Mouse (Mus musculus) CD4-positive naive resting alpha-beta T cell, adult 57 days (primary cell): Measurements from ENCODE around the gene Zmynd15. TPM values are rescaled to one million over a fixed set of nuclear protein-coding genes. Genes with fewer than 3 reads are reported as not detected.

ENCODE experiments used
- total RNA-seq: library from RNA; stranded (reverse); gene quantifications from one replicate; pipeline ENCODE4 v1.2.4, GENCODE M21; 2023

Gene Zmynd15
- 1.1 TPM for total RNA-seq

DNA sequence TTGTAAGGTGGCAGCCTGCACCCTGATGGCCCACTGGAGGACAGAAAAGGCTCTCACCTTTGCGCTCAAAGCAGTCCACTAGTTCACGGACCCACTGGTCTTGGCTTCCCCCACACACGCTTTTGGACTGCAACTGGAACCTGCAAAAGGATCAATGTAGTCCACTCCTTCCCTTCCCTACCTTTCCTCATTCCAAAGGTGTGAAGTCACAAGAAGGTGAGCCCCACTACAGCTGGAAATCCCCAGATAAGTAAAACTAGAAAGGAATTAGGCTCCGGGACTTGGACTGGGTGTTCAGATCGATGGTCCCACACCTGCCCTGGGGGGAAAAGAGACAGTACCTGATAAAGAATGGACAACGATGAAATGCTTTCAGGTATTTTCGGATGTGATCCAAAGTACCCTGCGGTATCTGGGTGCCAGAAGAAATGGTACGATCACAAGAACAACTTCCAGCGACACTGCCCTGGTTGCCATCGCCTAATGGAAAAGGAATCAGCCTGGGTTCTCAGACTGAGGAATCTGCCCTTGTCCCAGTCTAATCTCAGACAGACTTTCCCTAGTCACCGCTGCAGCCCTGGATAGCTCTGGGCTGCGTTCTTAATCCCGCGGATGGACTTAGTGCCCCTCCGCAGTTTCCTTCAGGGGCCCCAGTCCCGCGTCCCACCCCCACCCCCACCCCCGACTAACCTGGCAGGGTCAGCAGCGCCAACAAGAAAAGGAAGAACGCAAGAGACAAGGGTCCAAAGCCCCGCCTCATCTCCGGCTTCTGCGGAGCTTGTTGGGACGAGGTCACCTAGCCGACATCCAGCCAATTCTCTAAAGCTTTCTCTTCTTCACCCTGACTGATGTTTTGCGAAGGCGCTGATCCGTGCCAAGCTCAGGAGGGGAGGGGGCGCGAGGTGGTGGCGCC is at the start of gene Zmynd15:
Gene Zmynd15, plus strand, starts transcription at position 746 of the 913 bp plus-strand sequence.

DNA sequence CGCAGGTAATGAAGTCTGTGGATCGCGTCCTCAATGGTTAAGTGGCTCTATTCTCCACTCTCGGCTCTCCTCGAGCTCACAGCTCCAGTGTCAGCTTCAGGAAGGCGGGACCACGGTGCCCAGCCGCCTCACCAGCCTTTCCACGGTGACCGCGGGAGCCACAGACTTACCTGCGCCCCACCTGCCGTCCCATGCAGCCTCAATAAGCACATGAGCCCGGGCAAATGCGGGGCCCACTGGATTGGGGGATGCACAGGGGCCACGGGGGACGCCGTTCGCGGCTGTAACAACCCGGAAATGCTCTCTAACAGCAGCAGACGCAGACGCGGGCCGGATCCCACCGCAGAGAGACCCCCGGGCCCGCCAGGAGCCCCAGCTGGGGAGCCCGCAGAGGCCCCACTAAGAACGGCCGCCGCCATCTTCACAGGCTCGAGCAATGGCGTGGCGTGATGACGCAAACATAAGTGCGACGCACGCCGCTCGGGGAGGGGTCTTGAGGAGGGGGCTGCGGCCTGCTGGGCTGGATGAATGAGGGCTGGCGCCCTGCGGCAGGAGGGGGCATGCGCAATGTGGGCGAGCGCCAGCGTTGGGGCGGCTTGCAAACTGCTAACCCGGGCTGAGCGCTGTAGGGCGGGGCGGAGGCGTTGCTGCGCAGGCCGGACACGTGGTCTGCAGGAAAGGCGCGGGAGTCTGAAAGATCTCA is 49.5 kb upstream of the Zmynd15 start, which contains the start of gene Pelp1:
Gene Pelp1, minus strand, starts transcription at position 438 of the 703 bp plus-strand sequence.

DNA sequence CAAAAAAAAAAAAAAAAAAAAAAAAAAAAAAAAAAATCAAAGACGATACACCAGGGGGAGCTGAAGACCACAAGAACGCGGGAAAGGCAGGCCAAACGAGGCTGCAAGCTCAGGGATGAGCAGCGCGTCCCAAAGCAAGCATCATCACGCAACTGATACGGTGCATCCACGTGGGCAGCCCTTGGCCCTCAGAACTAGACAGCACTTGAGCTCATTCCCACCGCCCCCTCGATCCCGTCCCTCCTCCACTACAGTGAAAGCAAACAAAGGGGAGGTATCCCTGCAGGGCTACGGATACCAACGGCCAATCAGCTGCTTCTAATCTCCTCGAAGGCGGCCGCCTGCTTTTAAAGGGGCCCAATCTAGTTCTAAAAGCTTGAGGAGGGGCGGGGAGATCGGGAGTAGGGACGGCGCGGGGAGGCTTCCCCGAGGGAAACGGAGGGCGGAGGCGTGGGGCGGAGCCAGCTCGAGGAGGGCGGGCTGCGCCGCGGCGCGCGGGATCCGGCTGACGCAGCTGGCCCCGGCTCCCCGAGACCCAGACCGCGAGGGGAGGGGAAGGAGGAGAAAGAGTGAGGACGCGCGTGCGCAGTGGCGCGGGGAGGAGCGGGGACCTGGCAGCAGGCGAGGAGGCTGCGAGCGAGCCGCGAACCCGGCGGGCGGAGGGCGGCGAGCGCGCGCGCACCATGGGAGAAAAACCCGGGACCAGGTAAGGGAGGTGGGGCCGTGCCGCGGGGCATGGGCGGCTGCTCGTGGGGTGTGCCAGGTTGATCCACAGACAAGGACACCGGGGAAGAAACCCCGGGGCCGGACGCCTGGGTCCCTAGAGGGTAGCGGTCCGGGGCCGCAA is 27.0 kb upstream of the Zmynd15 start, which contains the start of gene Arrb2:
Gene Arrb2, plus strand, starts transcription at position 588 of the 847 bp plus-strand sequence.

DNA sequence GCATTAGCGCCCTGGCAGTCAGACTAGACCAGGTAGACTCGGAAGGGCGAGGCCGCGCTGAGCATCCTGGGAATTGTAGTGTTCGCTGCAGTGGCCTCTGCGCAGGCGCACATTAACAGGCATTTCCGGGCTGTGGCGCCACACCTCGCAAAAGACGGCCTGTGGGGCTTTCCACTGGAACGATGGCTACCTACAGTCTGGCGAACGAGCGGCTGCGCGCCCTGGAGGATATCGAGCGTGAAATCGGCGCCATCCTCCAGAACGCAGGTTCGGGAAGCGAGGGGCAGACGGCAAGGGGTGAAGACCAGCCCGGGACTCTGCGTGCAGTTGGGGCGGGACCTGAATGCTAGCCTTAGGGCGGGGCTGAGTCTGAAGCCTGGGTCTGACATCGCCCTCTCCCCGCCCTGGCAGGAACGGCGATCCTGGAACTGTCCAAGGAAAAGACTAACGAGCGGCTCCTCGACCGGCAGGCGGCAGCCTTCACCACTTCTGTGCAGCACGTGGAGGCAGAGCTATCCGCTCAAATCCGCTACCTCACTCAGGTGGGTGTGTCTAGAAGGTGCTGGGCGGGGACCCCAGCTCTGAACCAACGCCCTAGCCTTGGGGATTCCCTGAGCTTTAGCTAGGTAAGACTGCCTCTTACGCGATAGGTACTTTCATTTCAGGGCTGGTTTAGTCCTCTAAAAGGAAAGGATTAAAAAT is 7.3 kb upstream of the Zmynd15 start, which contains the start of gene Med11:
Gene Med11, plus strand, starts transcription at position 123 of the 702 bp plus-strand sequence.

DNA sequence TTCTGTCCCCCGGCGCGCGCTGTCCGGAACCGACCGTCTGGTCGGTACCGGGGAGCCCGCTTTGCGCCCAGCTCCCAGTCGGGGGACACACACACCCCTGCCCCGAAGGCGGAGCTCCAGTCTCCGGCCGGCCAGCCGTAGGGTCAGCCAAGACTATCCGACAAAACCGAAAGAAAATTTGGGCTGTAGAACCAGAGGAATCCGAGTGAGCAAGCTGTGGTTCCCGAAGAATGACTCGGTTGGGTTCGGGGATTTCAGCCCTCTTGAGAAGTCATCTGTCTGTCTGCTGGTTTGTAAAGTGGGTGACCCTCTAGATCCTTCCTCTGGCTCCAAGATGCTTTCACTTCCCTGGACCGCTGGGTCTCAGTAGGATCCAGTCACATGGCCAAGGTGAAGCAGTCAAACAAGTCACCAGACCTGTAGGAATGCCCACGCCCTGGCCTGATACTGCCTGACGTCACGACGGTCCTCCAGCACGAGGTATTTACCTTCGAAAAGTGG is 418 bp downstream of the Zmynd15 start, which contains the start of gene Cxcl16:
Gene Cxcl16, minus strand, starts transcription at position 384 of the 501 bp plus-strand sequence.

DNA sequence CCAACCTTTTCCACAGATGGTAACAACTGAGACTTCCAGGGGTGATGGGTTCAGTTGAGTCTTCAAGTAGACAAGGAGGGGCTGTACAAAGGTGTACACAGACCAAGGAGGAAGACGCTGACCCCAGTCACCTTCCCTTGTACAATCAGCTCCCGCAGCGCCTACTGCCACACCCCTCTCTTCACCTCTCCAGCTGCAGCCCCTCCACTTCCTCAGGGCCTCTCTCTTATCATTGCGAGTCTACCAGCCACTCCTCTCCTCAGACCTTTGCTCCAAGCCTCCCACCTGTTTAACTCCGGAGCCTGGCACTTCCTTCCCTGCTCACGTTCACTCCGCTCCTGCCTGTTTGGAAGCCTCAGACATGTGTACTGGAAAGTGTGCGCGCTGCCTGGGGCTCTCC is 45.7 kb downstream of the Zmynd15 start, which contains the start of gene Tm4sf5:
Gene Tm4sf5, plus strand, starts transcription at position 275 of the 400 bp plus-strand sequence.

DNA sequence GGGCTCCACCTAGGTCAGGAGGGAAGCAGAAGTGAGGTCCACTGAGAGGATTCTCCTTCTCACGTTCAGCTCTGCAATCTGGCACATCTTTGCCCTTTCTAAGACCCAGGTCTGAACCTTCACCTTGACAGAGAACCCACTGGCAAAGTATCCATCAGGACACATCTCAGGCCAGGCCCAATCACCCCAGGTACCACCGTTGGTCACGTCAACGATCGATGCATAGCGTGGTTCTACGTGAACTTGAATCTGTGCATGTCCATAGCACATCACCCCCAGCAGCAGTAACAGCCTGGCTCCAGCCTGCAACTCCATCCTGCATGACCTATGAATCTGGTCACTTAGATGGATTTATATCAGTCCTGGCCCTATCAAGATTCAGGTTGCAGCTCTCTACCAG is 55.1 kb downstream of the Zmynd15 start, which contains the start of gene Vmo1:
Gene Vmo1, minus strand, starts transcription at position 329 of the 400 bp plus-strand sequence.

Other genes starting within 250 kb of the Zmynd15 start
- gene Slc16a11, start 246.7 kb upstream of the Zmynd15 start, total RNA-seq: not detected
- gene Slc16a13, start 238.4 kb upstream of the Zmynd15 start, total RNA-seq: 3.4 TPM
- 0.77 TPM for gene Bcl6b, start 229.6 kb upstream of the Zmynd15 start, total RNA-seq
- gene 0610010K14Rik, start 221.5 kb upstream of the Zmynd15 start, total RNA-seq: 70.5 TPM
- gene Gm21988, start 219.6 kb upstream of the Zmynd15 start, total RNA-seq: 4.8 TPM
- gene Rnasek, start 219.6 kb upstream of the Zmynd15 start, total RNA-seq: 68.2 TPM
- 1.1 TPM for gene Alox12, start 204.1 kb upstream of the Zmynd15 start, total RNA-seq
- gene Alox12e, start 136.8 kb upstream of the Zmynd15 start, total RNA-seq: not detected
- 0.68 TPM for gene Alox15, start 107.4 kb upstream of the Zmynd15 start, total RNA-seq
- gene Pelp1, start 49.4 kb upstream of the Zmynd15 start, total RNA-seq: 27.0 TPM
- gene Arrb2, start 26.8 kb upstream of the Zmynd15 start, total RNA-seq: 347 TPM
- 39.9 TPM for gene Med11, start 7.5 kb upstream of the Zmynd15 start, total RNA-seq
- 2.3 TPM for gene Cxcl16, start 551 bp downstream of the Zmynd15 start, total RNA-seq
- gene Tm4sf5, start 45.8 kb downstream of the Zmynd15 start, total RNA-seq: 1.5 TPM
- not detected for gene Vmo1, start 55.2 kb downstream of the Zmynd15 start, total RNA-seq
- gene Gltpd2, start 59.8 kb downstream of the Zmynd15 start, total RNA-seq: not detected
- gene Psmb6, start 65.9 kb downstream of the Zmynd15 start, total RNA-seq: 129 TPM
- gene Gm40193, start 73.5 kb downstream of the Zmynd15 start, total RNA-seq: not detected
- 7.3 TPM for gene Pld2, start 80.6 kb downstream of the Zmynd15 start, total RNA-seq
- gene Mink1, start 103.4 kb downstream of the Zmynd15 start, total RNA-seq: 201 TPM
- 1.0 TPM for gene 4930544D05Rik, start 156.4 kb downstream of the Zmynd15 start, total RNA-seq
- 3.2 TPM for gene Chrne, start 159.8 kb downstream of the Zmynd15 start, total RNA-seq
- gene Gp1ba, start 179.7 kb downstream of the Zmynd15 start, total RNA-seq: not detected
- gene Rnf167, start 187.8 kb downstream of the Zmynd15 start, total RNA-seq: 233 TPM
- gene Slc25a11, start 188.0 kb downstream of the Zmynd15 start, total RNA-seq: 53.6 TPM
- 1,552 TPM for gene Pfn1, start 195.2 kb downstream of the Zmynd15 start, total RNA-seq
- gene Eno3, start 197.8 kb downstream of the Zmynd15 start, total RNA-seq: 29.3 TPM
- 23.4 TPM for gene Spag7, start 210.0 kb downstream of the Zmynd15 start, total RNA-seq
- 37.9 TPM for gene Camta2, start 228.7 kb downstream of the Zmynd15 start, total RNA-seq
- gene Inca1, start 240.7 kb downstream of the Zmynd15 start, total RNA-seq: 0.62 TPM
- 26.1 TPM for gene Kif1c, start 241.1 kb downstream of the Zmynd15 start, total RNA-seq